ENCODE assay signal across 14 mouse cellular contexts in the genomic region with DNA sequence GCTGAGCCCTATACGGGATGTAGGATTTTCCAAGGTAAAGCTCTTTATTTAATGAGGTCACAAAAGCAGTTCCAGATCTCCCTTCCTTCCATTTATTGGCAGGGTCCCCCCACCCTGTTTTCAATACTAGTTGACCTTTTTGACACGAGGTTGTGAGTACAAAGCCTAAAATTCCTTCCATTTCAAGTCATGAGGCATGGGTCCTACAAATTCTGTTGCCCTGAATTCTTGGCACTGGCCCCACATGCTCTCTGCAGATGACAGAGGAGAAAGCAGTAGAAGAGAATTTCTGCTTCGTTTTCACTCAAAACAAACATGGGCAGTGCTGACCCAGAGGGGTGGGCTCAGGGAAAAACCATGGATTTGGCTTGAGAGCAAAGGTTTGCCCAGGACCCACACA.
"Had no signal": no experiment of that assay in that cellular context is flagged by ENCODE, and none has a peak within 500 bp of the region (broad histone marks: within the 10 kb centered on the region; RNA-seq: fewer than 3 reads in every experiment).

No protein-coding gene starts in this region.

- H3K4me2 ChIP-seq: intestine, embryonic 15.5 days; kidney, embryonic 15.5 days; liver, embryonic 13.5 days; midbrain, embryonic 13.5 days; neural tube, embryonic 15.5 days had no signal

- ATAC-seq: intestine, embryonic 15.5 days; liver, postnatal 0 days; midbrain, embryonic 13.5 days had no signal

- H3K9ac ChIP-seq: intestine, embryonic 15.5 days; kidney, embryonic 15.5 days; liver, embryonic 13.5 days; liver, postnatal 0 days; midbrain, embryonic 13.5 days; neural tube, embryonic 15.5 days had no signal

- H3K36me3 ChIP-seq: intestine, embryonic 15.5 days; kidney, embryonic 15.5 days; liver, embryonic 13.5 days; midbrain, embryonic 13.5 days; neural tube, embryonic 15.5 days had no signal

- H3K9me3 ChIP-seq: intestine, embryonic 15.5 days; kidney, embryonic 15.5 days; liver, embryonic 13.5 days; midbrain, embryonic 13.5 days; neural tube, embryonic 15.5 days had no signal

- H3K4me3 ChIP-seq: intestine, embryonic 15.5 days; kidney, embryonic 15.5 days; liver, embryonic 13.5 days; midbrain, embryonic 13.5 days; neural tube, embryonic 15.5 days had no signal

- H3K4me1 ChIP-seq: intestine, embryonic 15.5 days; liver, embryonic 13.5 days; midbrain, embryonic 13.5 days had no signal

- H3K27me3 ChIP-seq: intestine, embryonic 15.5 days; kidney, embryonic 15.5 days; liver, embryonic 13.5 days; midbrain, embryonic 13.5 days; neural tube, embryonic 15.5 days had no signal

- H3K27ac ChIP-seq: intestine, embryonic 15.5 days; kidney, embryonic 15.5 days; liver, embryonic 13.5 days; midbrain, embryonic 13.5 days; neural tube, embryonic 15.5 days; stomach, postnatal 0 days had no signal

- DNase-seq: kidney, adult 2 months; kidney, postnatal 14 days; left cerebral cortex, postnatal 4 days; liver; liver, embryonic 13.5 days; liver, postnatal 0 days; right cerebral cortex, adult 18-20 months; right cerebral cortex, postnatal 25 days; thymus, postnatal 4 days had no signal
